Mouse (Mus musculus): ENCODE data around the gene 4930583I09Rik. TPM values are rescaled to one million over a fixed set of nuclear protein-coding genes. Genes with fewer than 3 reads are reported as not detected.

The 4930583I09Rik gene
- polyA plus RNA-seq (2012; rRNA removed): not detected in 2 replicates

GRCm38 (mm10) chr17:64835928-64836327, at the start of gene 4930583I09Rik:
4930583I09Rik (minus strand) TSS chr17:64836071.
- 68% methylated on average over 6 of the region's 6 CpGs for WGBS
- no peak within 1 kb of the TSS for H3K27ac ChIP-seq (ENCODE audit: insufficient read depth, low read depth, low read length)
- H3K36me3 ChIP-seq (ENCODE audit: control insufficient read depth, insufficient read depth, low read length): no peaks in the 10 kb centered on the region
- TF ChIP-seq CTCF (IDR thresholded peaks at IDR 0.05; ENCODE audit: extremely low read depth, insufficient read length, insufficient replicate concordance, low read depth, low read length): no peak
- H3K27me3 ChIP-seq (ENCODE audit: control insufficient read depth, insufficient read depth, low read length): no peaks in the 10 kb centered on the region
- no peaks in the 10 kb centered on the region for H3K4me1 ChIP-seq (ENCODE audit: control insufficient read depth, insufficient read depth, insufficient read length, low read length)
- H3K4me3 ChIP-seq (ENCODE audit: low read depth, low read length): no peak within 1 kb of the TSS

- Histone ChIP-seq H3K27ac (ENCODE audit: insufficient read depth, low read depth, low read length) (no peak overlapping the region), H3K27me3 (ENCODE audit: control insufficient read depth, insufficient read depth, low read length) (no peaks in the 10 kb centered on the region), H3K4me3 (ENCODE audit: low read depth, low read length) (no peak overlapping the region), H3K4me1 (ENCODE audit: control insufficient read depth, insufficient read depth, insufficient read length, low read length) (no peaks in the 10 kb centered on the region), H3K36me3 (ENCODE audit: control insufficient read depth, insufficient read depth, low read length) (no peaks in the 10 kb centered on the region)
- TF ChIP-seq POLR2A (IDR thresholded peaks at IDR 0.05; ENCODE audit: low read depth, low read length) (no peak), CTCF (IDR thresholded peaks at IDR 0.05; ENCODE audit: extremely low read depth, insufficient read length, insufficient replicate concordance, low read depth, low read length) (no peak)
- 87% methylated on average over 12 of the region's 12 CpGs for WGBS
These were observed 40.2 kb upstream of the 4930583I09Rik start for GRCm38 (mm10) chr17:64876111-64876510.

- no peaks in the 10 kb centered on the region for H3K36me3 ChIP-seq (ENCODE audit: control insufficient read depth, insufficient read depth, low read length)
- no peak overlapping the region for H3K4me3 ChIP-seq (ENCODE audit: low read depth, low read length)
- no peak overlapping the region for H3K27ac ChIP-seq (ENCODE audit: insufficient read depth, low read depth, low read length)
- TF ChIP-seq CTCF (IDR thresholded peaks at IDR 0.05; ENCODE audit: extremely low read depth, insufficient read length, insufficient replicate concordance, low read depth, low read length) (no peak), POLR2A (IDR thresholded peaks at IDR 0.05; ENCODE audit: low read depth, low read length) (no peak)
- no peaks in the 10 kb centered on the region for H3K27me3 ChIP-seq (ENCODE audit: control insufficient read depth, insufficient read depth, low read length)
- H3K4me1 ChIP-seq (ENCODE audit: control insufficient read depth, insufficient read depth, insufficient read length, low read length): no peaks in the 10 kb centered on the region
- WGBS: 52% methylated on average over 4 of the region's 4 CpGs
These were observed 37.8 kb upstream of the 4930583I09Rik start for GRCm38 (mm10) chr17:64873651-64874072.

GRCm38 (mm10) chr17:64863817-64864216, 27.9 kb upstream of the 4930583I09Rik start:
- H3K4me3 ChIP-seq (ENCODE audit: low read depth, low read length): no peak overlapping the region
- H3K27me3 ChIP-seq (ENCODE audit: control insufficient read depth, insufficient read depth, low read length): no peaks in the 10 kb centered on the region
- WGBS: 54% methylated on average over 4 of the region's 4 CpGs
- H3K27ac ChIP-seq (ENCODE audit: insufficient read depth, low read depth, low read length): no peak overlapping the region
- H3K4me1 ChIP-seq (ENCODE audit: control insufficient read depth, insufficient read depth, insufficient read length, low read length): no peaks in the 10 kb centered on the region
- H3K36me3 ChIP-seq (ENCODE audit: control insufficient read depth, insufficient read depth, low read length): no peaks in the 10 kb centered on the region
- TF ChIP-seq CTCF (IDR thresholded peaks at IDR 0.05; ENCODE audit: extremely low read depth, insufficient read length, insufficient replicate concordance, low read depth, low read length) (no peak), POLR2A (IDR thresholded peaks at IDR 0.05; ENCODE audit: low read depth, low read length) (no peak)

GRCm38 (mm10) chr17:64860963-64861362, 25.1 kb upstream of the 4930583I09Rik start:
- WGBS: 73% methylated on average over 3 of the region's 3 CpGs
- Histone ChIP-seq H3K36me3 (ENCODE audit: control insufficient read depth, insufficient read depth, low read length) (no peaks in the 10 kb centered on the region), H3K4me1 (ENCODE audit: control insufficient read depth, insufficient read depth, insufficient read length, low read length) (no peaks in the 10 kb centered on the region), H3K27me3 (ENCODE audit: control insufficient read depth, insufficient read depth, low read length) (no peaks in the 10 kb centered on the region), H3K27ac (ENCODE audit: insufficient read depth, low read depth, low read length) (no peak overlapping the region), H3K4me3 (ENCODE audit: low read depth, low read length) (no peak overlapping the region)
- TF ChIP-seq POLR2A (IDR thresholded peaks at IDR 0.05; ENCODE audit: low read depth, low read length) (no peak), CTCF (IDR thresholded peaks at IDR 0.05; ENCODE audit: extremely low read depth, insufficient read length, insufficient replicate concordance, low read depth, low read length) (no peak)

- 62% methylated on average over 6 of the region's 6 CpGs for WGBS
- Histone ChIP-seq H3K4me1 (ENCODE audit: control insufficient read depth, insufficient read depth, insufficient read length, low read length) (no peaks in the 10 kb centered on the region), H3K27me3 (ENCODE audit: control insufficient read depth, insufficient read depth, low read length) (no peaks in the 10 kb centered on the region), H3K36me3 (ENCODE audit: control insufficient read depth, insufficient read depth, low read length) (no peaks in the 10 kb centered on the region), H3K4me3 (ENCODE audit: low read depth, low read length) (no peak overlapping the region), H3K27ac (ENCODE audit: insufficient read depth, low read depth, low read length) (no peak overlapping the region)
- no peak for TF ChIP-seq POLR2A (IDR thresholded peaks at IDR 0.05; ENCODE audit: low read depth, low read length)
- TF ChIP-seq CTCF (IDR thresholded peaks at IDR 0.05; ENCODE audit: extremely low read depth, insufficient read length, insufficient replicate concordance, low read depth, low read length): no peak
These were observed 23.0 kb upstream of the 4930583I09Rik start for GRCm38 (mm10) chr17:64858848-64859247.

GRCm38 (mm10) chr17:64848031-64848430, 12.2 kb upstream of the 4930583I09Rik start:
- WGBS: 80% methylated on average over 4 of the region's 4 CpGs
- H3K4me1 ChIP-seq (ENCODE audit: control insufficient read depth, insufficient read depth, insufficient read length, low read length): no peaks in the 10 kb centered on the region
- TF ChIP-seq POLR2A (IDR thresholded peaks at IDR 0.05; ENCODE audit: low read depth, low read length) (no peak), CTCF (IDR thresholded peaks at IDR 0.05; ENCODE audit: extremely low read depth, insufficient read length, insufficient replicate concordance, low read depth, low read length) (no peak)
- no peaks in the 10 kb centered on the region for H3K27me3 ChIP-seq (ENCODE audit: control insufficient read depth, insufficient read depth, low read length)
- H3K4me3 ChIP-seq (ENCODE audit: low read depth, low read length): no peak overlapping the region
- H3K36me3 ChIP-seq (ENCODE audit: control insufficient read depth, insufficient read depth, low read length): no peaks in the 10 kb centered on the region
- no peak overlapping the region for H3K27ac ChIP-seq (ENCODE audit: insufficient read depth, low read depth, low read length)

GRCm38 (mm10) chr17:64846654-64847053, 10.8 kb upstream of the 4930583I09Rik start:
- TF ChIP-seq CTCF (IDR thresholded peaks at IDR 0.05; ENCODE audit: extremely low read depth, insufficient read length, insufficient replicate concordance, low read depth, low read length) (no peak), POLR2A (IDR thresholded peaks at IDR 0.05; ENCODE audit: low read depth, low read length) (no peak)
- 65% methylated on average over 1 of the region's 1 CpGs for WGBS
- no peaks in the 10 kb centered on the region for H3K27me3 ChIP-seq (ENCODE audit: control insufficient read depth, insufficient read depth, low read length)
- H3K4me1 ChIP-seq (ENCODE audit: control insufficient read depth, insufficient read depth, insufficient read length, low read length): no peaks in the 10 kb centered on the region
- H3K4me3 ChIP-seq (ENCODE audit: low read depth, low read length): no peak overlapping the region
- H3K36me3 ChIP-seq (ENCODE audit: control insufficient read depth, insufficient read depth, low read length): no peaks in the 10 kb centered on the region
- H3K27ac ChIP-seq (ENCODE audit: insufficient read depth, low read depth, low read length): no peak overlapping the region
